Mouse (Mus musculus) kidney, adult 2 months (tissue): ENCODE measurements around the gene Ccz1.

Experiments
- CTCF ChIP-seq: fragments of 200-500 bp; conservative IDR thresholded peaks from 2 replicates; pipeline ENCODE4 v1.5.1; 2011; ENCODE audit warnings: low read depth, mild to moderate bottlenecking, control low read depth, low read length, moderate library complexity, mixed read lengths; ENCODE audit not compliant: insufficient read depth, insufficient read length
- POLR2A ChIP-seq: fragments of 200-500 bp; IDR thresholded peaks from one replicate; pipeline ENCODE4 v1.6.1; 2011; ENCODE audit warnings: low read depth, low read length, control low read depth

GRCm38 (mm10) chr5:143974931-143975630, 39.6 kb downstream of the Ccz1 start:
- TF ChIP-seq CTCF, result peak; percentile 93
- TF ChIP-seq POLR2A, result no peak
